Mouse (Mus musculus): ENCODE results near the gene Ptprd. TPM values are rescaled to one million over a fixed set of nuclear protein-coding genes. Genes with fewer than 3 reads are reported as not detected.

Ptprd gene
- polyA plus RNA-seq (2014; fragmentation: Nextera tagmentation; extraction: Ambion mirVana) = 30.4 and 32.1 TPM in 2 replicates

- peaks cover 9% of the 10 kb centered on the region; the same call in 1 of the 2 replicates for H3K27me3 ChIP-seq (ENCODE audit: control insufficient read depth, insufficient read depth, low read length)
- no peaks in the 10 kb centered on the region for H3K4me1 ChIP-seq (ENCODE audit: control insufficient read depth, insufficient read depth, low read length)
- WGBS = under 1% methylated on average over 62 of the region's 86 CpGs
- ATAC-seq (ENCODE audit: insufficient number of reproducible peaks, insufficient read depth, low FRiP score, low read depth) = peak; percentile 80
- H3K4me2 ChIP-seq (replicated peaks; ENCODE audit: low read depth, low read length) = peak within 1 kb of the TSS; percentile 87
- H3K4me3 ChIP-seq (ENCODE audit: low read depth, low read length) = peak within 1 kb of the TSS; percentile 51
- peak within 1 kb of the TSS; percentile 14; the same call in 1 of the 2 replicates for H3K9ac ChIP-seq (replicated peaks; ENCODE audit: low read depth, low read length)
- H3K36me3 ChIP-seq (ENCODE audit: control insufficient read depth, insufficient read depth, low read length) = no peaks in the 10 kb centered on the region
- H3K27ac ChIP-seq (ENCODE audit: low read length) = no peak within 1 kb of the TSS
- H3K9me3 ChIP-seq (ENCODE audit: control insufficient read depth, low read depth, low read length) = no peaks in the 10 kb centered on the region
Measured at GRCm38 (mm10) chr4:78211529-78212494, at the start of gene Ptprd. TSS of gene Ptprd (minus strand) at chr4:78211961.

GRCm38 (mm10) chr4:78235820-78236219, 24.1 kb upstream of the Ptprd start:
- Histone ChIP-seq H3K4me3 (ENCODE audit: low read depth, low read length) (no peak overlapping the region), H3K27ac (ENCODE audit: low read length) (no peak overlapping the region), H3K9me3 (ENCODE audit: control insufficient read depth, low read depth, low read length) (no peaks in the 10 kb centered on the region), H3K36me3 (ENCODE audit: control insufficient read depth, insufficient read depth, low read length) (no peaks in the 10 kb centered on the region), H3K4me2 (replicated peaks; ENCODE audit: low read depth, low read length) (no peak overlapping the region), H3K9ac (replicated peaks; ENCODE audit: low read depth, low read length) (no peak overlapping the region), H3K4me1 (ENCODE audit: control insufficient read depth, insufficient read depth, low read length) (no peaks in the 10 kb centered on the region), H3K27me3 (ENCODE audit: control insufficient read depth, insufficient read depth, low read length) (no peaks in the 10 kb centered on the region)
- WGBS = 55% methylated on average over 2 of the region's 2 CpGs
- ATAC-seq (ENCODE audit: insufficient number of reproducible peaks, insufficient read depth, low FRiP score, low read depth) = no peak

- no peaks in the 10 kb centered on the region for H3K36me3 ChIP-seq (ENCODE audit: control insufficient read depth, insufficient read depth, low read length)
- no peaks in the 10 kb centered on the region for H3K9me3 ChIP-seq (ENCODE audit: control insufficient read depth, low read depth, low read length)
Measured at GRCm38 (mm10) chr4:78235316-78235715, 23.6 kb upstream of the Ptprd start.

GRCm38 (mm10) chr4:78234681-78235080, 22.9 kb upstream of the Ptprd start:
- Histone ChIP-seq H3K4me3 (ENCODE audit: low read depth, low read length) (no peak overlapping the region), H3K9me3 (ENCODE audit: control insufficient read depth, low read depth, low read length) (no peaks in the 10 kb centered on the region), H3K27me3 (ENCODE audit: control insufficient read depth, insufficient read depth, low read length) (no peaks in the 10 kb centered on the region), H3K27ac (ENCODE audit: low read length) (no peak overlapping the region), H3K4me1 (ENCODE audit: control insufficient read depth, insufficient read depth, low read length) (no peaks in the 10 kb centered on the region), H3K36me3 (ENCODE audit: control insufficient read depth, insufficient read depth, low read length) (no peaks in the 10 kb centered on the region), H3K9ac (replicated peaks; ENCODE audit: low read depth, low read length) (no peak overlapping the region), H3K4me2 (replicated peaks; ENCODE audit: low read depth, low read length) (no peak overlapping the region)
- ATAC-seq (ENCODE audit: insufficient number of reproducible peaks, insufficient read depth, low FRiP score, low read depth) = no peak
- 85% methylated on average over 1 of the region's 1 CpGs for WGBS

More at GRCm38 (mm10) chr4:78235316-78235715, 23.6 kb upstream of the Ptprd start:
- Histone ChIP-seq H3K27ac (ENCODE audit: low read length) (no peak overlapping the region), H3K27me3 (ENCODE audit: control insufficient read depth, insufficient read depth, low read length) (no peaks in the 10 kb centered on the region), H3K9ac (replicated peaks; ENCODE audit: low read depth, low read length) (no peak overlapping the region), H3K4me3 (ENCODE audit: low read depth, low read length) (no peak overlapping the region), H3K4me2 (replicated peaks; ENCODE audit: low read depth, low read length) (no peak overlapping the region), H3K4me1 (ENCODE audit: control insufficient read depth, insufficient read depth, low read length) (no peaks in the 10 kb centered on the region)
- 61% methylated on average over 2 of the region's 2 CpGs for WGBS
- no peak for ATAC-seq (ENCODE audit: insufficient number of reproducible peaks, insufficient read depth, low FRiP score, low read depth)

- Histone ChIP-seq H3K27me3 (ENCODE audit: control insufficient read depth, insufficient read depth, low read length) (peaks cover 9% of the 10 kb centered on the region; the same call in 1 of the 2 replicates), H3K9me3 (ENCODE audit: control insufficient read depth, low read depth, low read length) (no peaks in the 10 kb centered on the region), H3K4me2 (replicated peaks; ENCODE audit: low read depth, low read length) (no peak overlapping the region), H3K4me1 (ENCODE audit: control insufficient read depth, insufficient read depth, low read length) (no peaks in the 10 kb centered on the region), H3K27ac (ENCODE audit: low read length) (no peak overlapping the region), H3K36me3 (ENCODE audit: control insufficient read depth, insufficient read depth, low read length) (no peaks in the 10 kb centered on the region), H3K9ac (replicated peaks; ENCODE audit: low read depth, low read length) (no peak overlapping the region), H3K4me3 (ENCODE audit: low read depth, low read length) (no peak overlapping the region)
- 62% methylated on average over 4 of the region's 4 CpGs for WGBS
- no peak for ATAC-seq (ENCODE audit: insufficient number of reproducible peaks, insufficient read depth, low FRiP score, low read depth)
Measured at GRCm38 (mm10) chr4:78213949-78214348, 2.2 kb upstream of the Ptprd start.

- peaks cover 9% of the 10 kb centered on the region; the same call in 1 of the 2 replicates for H3K27me3 ChIP-seq (ENCODE audit: control insufficient read depth, insufficient read depth, low read length)
- H3K9me3 ChIP-seq (ENCODE audit: control insufficient read depth, low read depth, low read length) = no peaks in the 10 kb centered on the region
- no peak overlapping the region for H3K4me3 ChIP-seq (ENCODE audit: low read depth, low read length)
- no peaks in the 10 kb centered on the region for H3K4me1 ChIP-seq (ENCODE audit: control insufficient read depth, insufficient read depth, low read length)
- H3K36me3 ChIP-seq (ENCODE audit: control insufficient read depth, insufficient read depth, low read length) = no peaks in the 10 kb centered on the region
- 68% methylated on average over 4 of the region's 4 CpGs for WGBS
- H3K9ac ChIP-seq (replicated peaks; ENCODE audit: low read depth, low read length) = no peak overlapping the region
- H3K27ac ChIP-seq (ENCODE audit: low read length) = no peak overlapping the region
- no peak for ATAC-seq (ENCODE audit: insufficient number of reproducible peaks, insufficient read depth, low FRiP score, low read depth)
- H3K4me2 ChIP-seq (replicated peaks; ENCODE audit: low read depth, low read length) = no peak overlapping the region
Measured at GRCm38 (mm10) chr4:78212941-78213340, 1.2 kb upstream of the Ptprd start.

- Histone ChIP-seq H3K36me3 (ENCODE audit: control insufficient read depth, insufficient read depth, low read length) (no peaks in the 10 kb centered on the region), H3K9me3 (ENCODE audit: control insufficient read depth, low read depth, low read length) (no peaks in the 10 kb centered on the region), H3K9ac (replicated peaks; ENCODE audit: low read depth, low read length) (no peak overlapping the region), H3K4me3 (ENCODE audit: low read depth, low read length) (peak overlapping the region; percentile 51), H3K4me2 (replicated peaks; ENCODE audit: low read depth, low read length) (peak overlapping the region; percentile 87), H3K27ac (ENCODE audit: low read length) (no peak overlapping the region), H3K27me3 (ENCODE audit: control insufficient read depth, insufficient read depth, low read length) (peaks cover 9% of the 10 kb centered on the region; the same call in 1 of the 2 replicates), H3K4me1 (ENCODE audit: control insufficient read depth, insufficient read depth, low read length) (no peaks in the 10 kb centered on the region)
- no peak for ATAC-seq (ENCODE audit: insufficient number of reproducible peaks, insufficient read depth, low FRiP score, low read depth)
- 32% methylated on average over 9 of the region's 9 CpGs for WGBS
Measured at GRCm38 (mm10) chr4:78210878-78211528, 758 bp downstream of the Ptprd start.

GRCm38 (mm10) chr4:78205018-78205417, 6.7 kb downstream of the Ptprd start:
- Histone ChIP-seq H3K4me2 (replicated peaks; ENCODE audit: low read depth, low read length) (no peak overlapping the region), H3K9me3 (ENCODE audit: control insufficient read depth, low read depth, low read length) (no peaks in the 10 kb centered on the region), H3K4me3 (ENCODE audit: low read depth, low read length) (no peak overlapping the region), H3K27me3 (ENCODE audit: control insufficient read depth, insufficient read depth, low read length) (no peaks in the 10 kb centered on the region), H3K27ac (ENCODE audit: low read length) (no peak overlapping the region), H3K9ac (replicated peaks; ENCODE audit: low read depth, low read length) (no peak overlapping the region), H3K4me1 (ENCODE audit: control insufficient read depth, insufficient read depth, low read length) (no peaks in the 10 kb centered on the region), H3K36me3 (ENCODE audit: control insufficient read depth, insufficient read depth, low read length) (no peaks in the 10 kb centered on the region)
- ATAC-seq (ENCODE audit: insufficient number of reproducible peaks, insufficient read depth, low FRiP score, low read depth) = no peak
- 47% methylated on average over 3 of the region's 3 CpGs for WGBS

Data from stomach, embryonic 14.5 days (tissue).